8 mouse cellular contexts compared by ENCODE assay signal in genomic region chr6:49036275-49037267, GRCm38 (mm10). TPM values are rescaled to one million over a fixed set of nuclear protein-coding genes. Genes with fewer than 3 reads are reported as not detected.
DNase-seq lines count a peak whose midpoint lies in the region; ATAC-seq lines count a peak whose summit lies in the region.

TSS of gene Gpnmb (plus strand) at chr6:49036546.

- H3K4me1 ChIP-seq in intestine, embryonic 16.5 days (ENCODE audit: control insufficient read depth, insufficient read depth, low read length) = peaks cover 19% of the 10 kb centered on the region
- 0 out of 2 replicates have a peak, but pooled peaks cover 4% of the 10 kb centered on the region for H3K4me1 ChIP-seq in neural tube, embryonic 13.5 days (replicated peaks)

- peak within 1 kb of the TSS; percentile 35 for H3K4me2 ChIP-seq in intestine, embryonic 16.5 days (ENCODE audit: low read depth, low read length)
- H3K4me2 ChIP-seq in neural tube, embryonic 13.5 days = peak within 1 kb of the TSS; percentile 23; the same call in 1 of the 2 replicates

- 42% methylated on average over 28 of the region's 28 CpGs for WGBS in intestine, embryonic 16.5 days
- 49% methylated on average over 28 of the region's 28 CpGs for WGBS in neural tube, embryonic 13.5 days

- no peak within 1 kb of the TSS for H3K27ac ChIP-seq in intestine, embryonic 16.5 days (ENCODE audit: low read length)
- no peak within 1 kb of the TSS for H3K27ac ChIP-seq in neural tube, embryonic 13.5 days (replicated peaks)

- H3K27me3 ChIP-seq in intestine, embryonic 16.5 days (replicated peaks; ENCODE audit: control insufficient read depth, insufficient read depth, low read length) = peaks cover 3% of the 10 kb centered on the region; the same call in 1 of the 2 replicates
- H3K27me3 ChIP-seq in neural tube, embryonic 13.5 days = peaks cover 13% of the 10 kb centered on the region

- H3K9me3 ChIP-seq in intestine, embryonic 16.5 days (ENCODE audit: control insufficient read depth, low read length) = no peaks in the 10 kb centered on the region
- H3K9me3 ChIP-seq in neural tube, embryonic 13.5 days = no peaks in the 10 kb centered on the region

- ATAC-seq in intestine, embryonic 16.5 days = no peak
- ATAC-seq in neural tube, embryonic 13.5 days (ENCODE audit: low read depth) = no peak

- H3K4me3 ChIP-seq in intestine, embryonic 16.5 days (ENCODE audit: low read length) = no peak within 1 kb of the TSS
- no peak within 1 kb of the TSS for H3K4me3 ChIP-seq in neural tube, embryonic 13.5 days

- H3K36me3 ChIP-seq in intestine, embryonic 16.5 days (ENCODE audit: control insufficient read depth, insufficient read depth, low read length) = no peaks in the 10 kb centered on the region
- H3K36me3 ChIP-seq in neural tube, embryonic 13.5 days = no peaks in the 10 kb centered on the region

- peak; percentile 5 for DNase-seq in adrenal gland, adult 2 months
- no peak for DNase-seq in adrenal gland, adult 18-20 months (ENCODE audit: low spot score in 2 of 2)
- DNase-seq in urinary bladder, postnatal 14 days (ENCODE audit: low spot score) = peak; percentile 23
- no peak for DNase-seq in urinary bladder, postnatal 10 days (ENCODE audit: low spot score)
- DNase-seq in retina, embryonic 14.5 days (ENCODE audit: low spot score) = no peak
- no peak for DNase-seq in cerebellum, adult 8-10 months

- H3K9ac ChIP-seq in intestine, embryonic 16.5 days (ENCODE audit: low read depth, low read length) = peak within 1 kb of the TSS; percentile 14; the same call in 1 of the 2 replicates
- no peak within 1 kb of the TSS for H3K9ac ChIP-seq in neural tube, embryonic 13.5 days

RNA-seq across cellular contexts. Expression of gene Gpnmb, which starts in this region (rescaled TPM):
- total RNA-seq in adrenal gland, adult 2 months (2021) = under 1 TPM; 0.79 to 0.86 TPM
- polyA plus RNA-seq in adrenal gland, adult 2 months (2012; rRNA removed) = 0.65 and 1.3 TPM in 2 replicates
- 10 to 100 TPM in 1 of 2 experiments, under 1 TPM in 1; 0.80 to 37.2 TPM for total RNA-seq in adrenal gland, adult 18-20 months (2021)
- polyA plus RNA-seq in intestine, embryonic 16.5 days (2015; fragmentation: Nextera tagmentation; extraction: Ambion mirVana) = 0.12 and 0.15 TPM in 2 replicates
- polyA plus RNA-seq in neural tube, embryonic 13.5 days (2015; fragmentation: Nextera tagmentation; extraction: Ambion mirVana) = 0.31 and 0.74 TPM in 2 replicates

Comparison
In these comparisons a context has a peak if more than half of its experiments do, and no peak if none do; other contexts are left out.
1. DNase-seq: peak in adrenal gland, adult 2 months (single experiment) and urinary bladder, postnatal 14 days (single experiment); none in adrenal gland, adult 18-20 months (0 of 2), urinary bladder, postnatal 10 days (single experiment), retina, embryonic 14.5 days (single experiment) and cerebellum, adult 8-10 months (single experiment).